Mouse (Mus musculus) ovary, postnatal 10 days (tissue): Measurements from ENCODE around the gene Esyt1.
A peak's percentile ranks its signal among the peaks of the same experiment; 100 is the strongest.
"Not testable (repeated sequence)": the region's sequence is repeated elsewhere in the genome, so short reads cannot be mapped to it uniquely, and the experiment has no call there.

Experiments
- DNase-seq: peaks from one replicate; pipeline ENCODE4 v3.0.0; 2022; ENCODE audit warnings: low spot score

The Esyt1 gene

GRCm38 (mm10) chr10:128538340-128538870 is 12.7 kb upstream of the Esyt1 start:
- no peak for DNase-seq

GRCm38 (mm10) chr10:128536266-128536940 is 10.7 kb upstream of the Esyt1 start:
- DNase-seq: peak; percentile 65

GRCm38 (mm10) chr10:128535624-128536265 is 10.1 kb upstream of the Esyt1 start:
- no peak for DNase-seq

GRCm38 (mm10) chr10:128535206-128535605 is 9.5 kb upstream of the Esyt1 start:
- no peak for DNase-seq

GRCm38 (mm10) chr10:128526366-128527356 is 990 bp upstream of the Esyt1 start:
- DNase-seq: no peak

GRCm38 (mm10) chr10:128524732-128525662 is 674 bp downstream of the Esyt1 start:
- DNase-seq: peak; percentile 46

GRCm38 (mm10) chr10:128524111-128524731 is 1.4 kb downstream of the Esyt1 start:
- no peak for DNase-seq

- no peak for DNase-seq
These were observed 3.3 kb downstream of the Esyt1 start for GRCm38 (mm10) chr10:128522351-128522750.

GRCm38 (mm10) chr10:128520591-128520990 is 5.1 kb downstream of the Esyt1 start:
- DNase-seq: no peak

GRCm38 (mm10) chr10:128518833-128519232 is 6.8 kb downstream of the Esyt1 start:
- DNase-seq: no peak

- no peak for DNase-seq
These were observed 9.0 kb downstream of the Esyt1 start for GRCm38 (mm10) chr10:128516677-128517076.

GRCm38 (mm10) chr10:128516029-128516428 is 9.6 kb downstream of the Esyt1 start:
- no peak for DNase-seq

- no peak for DNase-seq
These were observed 10.6 kb downstream of the Esyt1 start for GRCm38 (mm10) chr10:128515044-128515443.

GRCm38 (mm10) chr10:128511761-128512160 is 13.9 kb downstream of the Esyt1 start:
- no peak for DNase-seq

GRCm38 (mm10) chr10:128511189-128511588 is 14.5 kb downstream of the Esyt1 start:
- no peak for DNase-seq

- no peak for DNase-seq
These were observed 15.4 kb downstream of the Esyt1 start for GRCm38 (mm10) chr10:128510301-128510700.

GRCm38 (mm10) chr10:128509831-128510230 is 15.8 kb downstream of the Esyt1 start:
- no peak for DNase-seq

- no peak for DNase-seq
These were observed 16.5 kb downstream of the Esyt1 start for GRCm38 (mm10) chr10:128509203-128509602.

GRCm38 (mm10) chr10:128508260-128508659 is 17.4 kb downstream of the Esyt1 start:
- DNase-seq: no peak

GRCm38 (mm10) chr10:128505974-128506373 is 19.7 kb downstream of the Esyt1 start:
- no peak for DNase-seq

- DNase-seq: not testable (repeated sequence)
These were observed 20.4 kb downstream of the Esyt1 start for GRCm38 (mm10) chr10:128505371-128505667.
